Mouse (Mus musculus) G1E (cell line): ENCODE measurements at regions not wholly inside any gene's neighbourhood (a gene's known extent, or its start where the extent isn't known, plus 50 kb on each side); places are given as distances from the start of the nearest gene placed in this dataset.

Source experiments
- ATAC-seq: 2 replicates; pipeline ENCODE4 v1.8.0; 2016; ENCODE audit warnings: mild to moderate bottlenecking; ENCODE audit not compliant: insufficient number of reproducible peaks, poor library complexity, low FRiP score, severe bottlenecking; ENCODE audit errors: extremely low read depth
- DNase-seq: peaks from one replicate; pipeline ENCODE4 v3.0.0; 2012; ENCODE audit warnings: low spot score
- H3K27me3 ChIP-seq: 2 replicates; pipeline ENCODE4 v1.6.1; 2012; ENCODE audit warnings: mild to moderate bottlenecking, low read length, inconsistent platforms; ENCODE audit not compliant: insufficient read depth
- H3K36me3 ChIP-seq: replicated peaks from 2 replicates; pipeline ENCODE3; 2012; ENCODE audit warnings: mild to moderate bottlenecking, inconsistent platforms
- H3K4me1 ChIP-seq: 2 replicates; pipeline ENCODE4 v1.6.1; 2012; ENCODE audit warnings: low read depth, low read length, inconsistent platforms, mixed read lengths; ENCODE audit not compliant: insufficient read depth
- H3K4me3 ChIP-seq: 2 replicates; pipeline ENCODE4 v1.5.1; 2012; ENCODE audit warnings: low read depth, mild to moderate bottlenecking, inconsistent platforms, low read length, moderate library complexity, mixed read lengths
- H3K9me3 ChIP-seq: replicated peaks from 2 replicates; pipeline ENCODE4 v1.6.1; 2012; ENCODE audit warnings: inconsistent platforms
- CTCF ChIP-seq: IDR thresholded peaks from 2 replicates; pipeline ENCODE4 v1.5.1; 2012; ENCODE audit warnings: low read depth, low read length, inconsistent platforms, mixed read lengths
- GATA1 ChIP-seq: IDR thresholded peaks from 2 replicates; pipeline ENCODE4 v1.6.1; 2012; ENCODE audit warnings: borderline replicate concordance, low read length, inconsistent platforms, mixed read lengths
- GATA2 ChIP-seq: IDR thresholded peaks from 2 replicates; pipeline ENCODE4 v1.6.1; 2012; ENCODE audit warnings: low read depth, low read length, inconsistent platforms, borderline replicate concordance
- POLR2AphosphoS5 ChIP-seq: IDR thresholded peaks from 2 replicates; pipeline ENCODE4 v1.6.1; 2012; ENCODE audit warnings: low read depth, low read length, inconsistent platforms; ENCODE audit not compliant: insufficient replicate concordance
- TAL1 ChIP-seq: conservative IDR thresholded peaks from 2 replicates; pipeline ENCODE4 v1.6.1; 2012; ENCODE audit warnings: low read depth, low read length, inconsistent platforms, mixed read lengths

DNA sequence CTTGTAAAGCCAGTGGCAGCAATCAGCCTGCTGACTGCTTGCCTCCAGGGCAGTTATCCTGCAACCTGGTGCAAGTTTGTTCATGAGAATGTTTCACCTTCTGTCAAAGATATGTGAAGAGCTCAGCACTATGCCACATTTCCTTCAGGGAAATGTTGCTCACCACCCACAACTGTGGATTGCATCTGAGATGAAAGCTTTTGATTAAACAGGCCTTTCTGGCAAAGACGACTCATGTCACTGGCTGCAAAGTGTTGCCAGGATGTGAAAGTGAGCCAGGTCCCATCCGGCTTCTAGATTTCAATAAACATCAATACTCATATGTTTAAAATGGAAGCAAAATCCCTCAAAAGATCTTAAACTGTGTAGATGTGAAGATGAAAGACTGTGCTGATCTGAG is 2121.0 kb downstream of the Gm37988 start:
- peaks cover 4% of the 10 kb centered on the region; the same call in 1 of the 2 replicates for H3K27me3 ChIP-seq
- no peaks in the 10 kb centered on the region for H3K4me1 ChIP-seq
- no peaks in the 10 kb centered on the region for H3K9me3 ChIP-seq
- no peaks in the 10 kb centered on the region for H3K36me3 ChIP-seq
- DNase-seq: no peak
- no peak overlapping the region for H3K4me3 ChIP-seq
- ATAC-seq: no peak
- TF ChIP-seq GATA2: no peak
- TF ChIP-seq GATA1: no peak
- no peak for TF ChIP-seq TAL1
- no peak for TF ChIP-seq CTCF
- no peak for TF ChIP-seq POLR2AphosphoS5

DNA sequence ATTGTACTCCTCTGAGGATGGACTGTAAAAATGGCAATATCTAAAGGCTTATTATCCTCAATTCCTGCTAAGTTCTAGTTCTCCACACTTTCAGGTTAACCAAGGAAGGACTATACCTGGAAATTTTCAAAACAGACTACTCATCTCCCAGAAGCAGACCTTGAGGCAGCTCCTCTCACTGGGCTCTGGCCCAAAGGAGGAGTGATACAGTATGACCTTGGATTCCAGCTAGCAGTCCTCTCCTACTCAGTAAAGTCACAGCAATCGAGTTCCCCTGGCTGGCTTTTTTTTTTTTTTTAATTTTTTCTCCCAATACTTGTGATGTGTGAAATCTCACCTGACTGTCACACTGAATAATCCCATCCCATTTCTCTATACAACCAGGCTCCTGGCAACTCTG is 2124.2 kb downstream of the Gm37988 start:
- Histone ChIP-seq H3K36me3 (no peaks in the 10 kb centered on the region), H3K4me1 (no peaks in the 10 kb centered on the region), H3K4me3 (no peak overlapping the region), H3K9me3 (no peaks in the 10 kb centered on the region), H3K27me3 (peaks cover 4% of the 10 kb centered on the region; the same call in 1 of the 2 replicates)
- no peak for TF ChIP-seq POLR2AphosphoS5
- no peak for TF ChIP-seq TAL1
- no peak for TF ChIP-seq CTCF
- no peak for TF ChIP-seq GATA1
- TF ChIP-seq GATA2: no peak
- ATAC-seq: no peak
- DNase-seq: no peak

DNA sequence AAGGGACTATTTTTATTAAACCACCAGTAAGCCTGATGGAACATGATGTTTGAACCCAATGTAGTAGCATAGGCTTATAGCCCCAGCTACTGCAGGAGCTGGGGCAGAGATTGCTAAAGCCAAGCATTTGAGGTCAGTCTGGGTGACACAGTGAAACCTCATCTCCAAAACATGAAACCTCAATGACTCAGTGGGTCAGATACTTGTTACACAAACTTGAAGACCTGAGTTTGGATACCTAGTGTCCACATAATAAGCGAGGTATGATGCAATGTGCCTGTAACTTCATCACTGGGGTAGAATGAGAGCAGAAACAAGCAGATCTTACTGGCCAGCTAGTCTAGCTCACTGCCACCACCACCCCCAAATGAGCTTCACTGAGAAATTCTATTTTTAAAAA is 2162.1 kb downstream of the Gm37988 start:
- TF ChIP-seq POLR2AphosphoS5: no peak
- TF ChIP-seq GATA2: no peak
- no peak for TF ChIP-seq CTCF
- no peak for TF ChIP-seq GATA1
- no peak for TF ChIP-seq TAL1
- Histone ChIP-seq H3K27me3 (no peaks in the 10 kb centered on the region), H3K4me3 (no peak overlapping the region), H3K9me3 (no peaks in the 10 kb centered on the region), H3K4me1 (no peaks in the 10 kb centered on the region), H3K36me3 (no peaks in the 10 kb centered on the region)
- DNase-seq (no peak), ATAC-seq (no peak)

DNA sequence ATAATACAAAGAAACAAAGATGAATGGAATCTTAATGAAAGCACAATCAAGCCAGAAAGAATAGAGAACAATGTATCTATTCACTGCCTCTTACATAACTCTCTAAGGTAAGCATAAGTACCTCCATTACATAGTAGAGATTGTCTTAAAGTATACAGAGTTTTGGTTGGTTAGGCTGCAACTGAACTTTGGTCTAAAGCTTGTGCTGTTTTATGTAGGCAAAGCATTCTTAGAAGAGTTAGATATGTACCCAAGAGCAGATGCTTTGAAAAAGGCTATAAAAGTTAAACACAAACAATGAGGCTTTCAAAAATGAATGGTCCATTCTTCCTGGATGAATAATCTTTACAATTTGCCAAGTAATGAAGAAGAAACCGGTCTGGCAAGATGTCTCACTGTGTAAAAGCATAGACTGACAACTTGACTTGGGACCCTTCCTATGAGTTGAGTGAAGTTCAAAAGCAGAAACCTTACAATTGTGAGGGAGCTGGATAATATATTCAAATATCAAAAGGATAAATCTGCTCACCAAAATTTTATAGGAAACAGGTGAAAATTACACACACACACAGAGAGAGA is 2166.1 kb downstream of the Gm37988 start:
- H3K4me3 ChIP-seq: no peak overlapping the region
- H3K9me3 ChIP-seq: no peaks in the 10 kb centered on the region
- H3K36me3 ChIP-seq: no peaks in the 10 kb centered on the region
- H3K4me1 ChIP-seq: no peaks in the 10 kb centered on the region
- no peaks in the 10 kb centered on the region for H3K27me3 ChIP-seq
- DNase-seq: no peak
- TF ChIP-seq TAL1 (no peak), GATA2 (no peak), CTCF (no peak), POLR2AphosphoS5 (no peak)
- no peak for ATAC-seq

DNA sequence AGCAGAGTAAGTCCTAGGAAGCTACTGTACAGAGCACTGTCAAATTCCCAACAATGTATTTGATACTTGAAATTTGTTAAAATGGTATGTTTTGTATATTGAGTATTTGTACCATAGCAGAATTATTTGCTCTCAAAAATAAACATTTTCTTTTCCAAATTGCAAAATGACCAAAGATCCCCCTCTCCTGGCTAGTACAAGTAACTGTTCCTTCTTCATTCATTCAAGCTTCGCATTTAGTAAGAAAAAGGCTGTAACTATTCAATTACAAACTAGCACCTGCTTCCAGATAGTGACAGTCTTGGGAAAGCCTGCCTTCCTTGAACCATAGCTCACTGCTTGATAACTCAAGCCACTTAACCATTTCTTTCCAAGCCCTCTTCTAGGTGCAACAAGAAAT is 2171.9 kb downstream of the Gm37988 start:
- H3K4me1 ChIP-seq: no peaks in the 10 kb centered on the region
- H3K9me3 ChIP-seq: no peaks in the 10 kb centered on the region
- no peaks in the 10 kb centered on the region for H3K36me3 ChIP-seq
- ATAC-seq (no peak), DNase-seq (no peak)
- no peaks in the 10 kb centered on the region; the same call in 1 of the 2 replicates for H3K27me3 ChIP-seq
- H3K4me3 ChIP-seq: no peak overlapping the region
- TF ChIP-seq GATA1 (no peak), GATA2 (no peak), CTCF (no peak), POLR2AphosphoS5 (no peak), TAL1 (no peak)

DNA sequence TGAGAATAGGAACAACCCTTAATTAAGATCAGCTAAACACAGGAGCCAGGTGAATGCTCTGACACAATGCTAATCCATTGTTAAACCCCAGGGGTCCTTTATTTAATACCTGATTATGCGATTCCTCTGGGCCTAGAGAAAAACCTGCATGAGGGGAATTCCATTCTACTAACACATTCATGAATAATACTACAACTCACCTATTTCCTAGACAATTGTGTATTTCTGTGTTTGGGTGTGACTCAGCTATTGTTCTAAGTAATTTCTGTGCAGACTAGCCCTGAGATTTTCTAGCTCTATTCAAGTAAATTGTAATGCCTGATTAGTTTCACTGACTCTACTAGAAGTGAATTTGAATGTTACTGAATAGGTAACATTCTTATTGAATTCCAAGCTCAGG is 2176.5 kb downstream of the Gm37988 start:
- ATAC-seq (no peak), DNase-seq (no peak)
- no peaks in the 10 kb centered on the region for H3K4me1 ChIP-seq

DNA sequence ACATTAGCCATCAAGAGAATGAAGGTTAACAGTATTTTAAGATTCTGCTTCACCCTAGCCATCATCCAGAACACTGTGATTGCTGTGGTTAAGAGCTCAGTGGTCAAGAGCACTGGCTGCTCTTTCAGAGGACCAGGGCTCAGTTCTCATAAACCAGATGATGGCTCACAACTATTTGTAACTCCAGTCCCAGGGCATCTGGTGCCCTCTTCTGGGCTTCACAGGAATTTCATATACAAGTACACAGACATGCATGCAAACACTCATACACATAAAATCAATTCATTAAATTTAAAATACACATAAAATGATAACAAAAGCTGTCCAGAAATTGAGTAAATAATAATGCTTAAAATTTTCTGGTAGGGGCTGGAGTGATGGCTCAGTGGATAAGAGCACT is 2189.9 kb downstream of the Gm37988 start:
- no peak for ATAC-seq
- no peak for TF ChIP-seq TAL1
- Histone ChIP-seq H3K9me3 (no peaks in the 10 kb centered on the region), H3K36me3 (no peaks in the 10 kb centered on the region), H3K4me3 (no peak overlapping the region), H3K4me1 (no peaks in the 10 kb centered on the region), H3K27me3 (peaks cover 5% of the 10 kb centered on the region; the same call in 1 of the 2 replicates)
- DNase-seq: no peak

More for the DNA sequence above, 2176.5 kb downstream of the Gm37988 start:
- H3K4me3 ChIP-seq: no peak overlapping the region
- H3K36me3 ChIP-seq: no peaks in the 10 kb centered on the region
- H3K9me3 ChIP-seq: no peaks in the 10 kb centered on the region
- TF ChIP-seq POLR2AphosphoS5 (no peak), TAL1 (no peak)
- peaks cover 2% of the 10 kb centered on the region; the same call in 1 of the 2 replicates for H3K27me3 ChIP-seq
